Mouse (Mus musculus) urinary bladder, postnatal 25 days (tissue): Measurements from ENCODE around the gene Gpat2.
A peak's percentile ranks its signal among the peaks of the same experiment; 100 is the strongest.

ENCODE experiments used
- DNase-seq: peaks from one replicate; pipeline ENCODE4 v3.0.0; 2022; ENCODE audit warnings: low spot score

Gene Gpat2

GRCm38 (mm10) chr2:127424977-127425376, at the start of gene Gpat2:
TSS of gene Gpat2 (plus strand) at chr2:127425199.
- DNase-seq, result no peak

- no peak for DNase-seq
Observed at GRCm38 (mm10) chr2:127375759-127376341, 49.1 kb upstream of the Gpat2 start.

GRCm38 (mm10) chr2:127376423-127377051, 48.5 kb upstream of the Gpat2 start:
- DNase-seq, result no peak

- DNase-seq, result no peak
Observed at GRCm38 (mm10) chr2:127377942-127378610, 46.9 kb upstream of the Gpat2 start.

GRCm38 (mm10) chr2:127378611-127378990, 46.4 kb upstream of the Gpat2 start:
- no peak for DNase-seq

GRCm38 (mm10) chr2:127379250-127379649, 45.7 kb upstream of the Gpat2 start:
- DNase-seq, result no peak

- DNase-seq, result no peak
Observed at GRCm38 (mm10) chr2:127383881-127384280, 41.1 kb upstream of the Gpat2 start.

- DNase-seq, result no peak
Observed at GRCm38 (mm10) chr2:127387521-127387920, 37.5 kb upstream of the Gpat2 start.

GRCm38 (mm10) chr2:127390352-127390751, 34.6 kb upstream of the Gpat2 start:
- DNase-seq, result no peak

- DNase-seq, result no peak
Observed at GRCm38 (mm10) chr2:127390846-127391245, 34.2 kb upstream of the Gpat2 start.

GRCm38 (mm10) chr2:127391323-127391722, 33.7 kb upstream of the Gpat2 start:
- DNase-seq, result no peak

- no peak for DNase-seq
Observed at GRCm38 (mm10) chr2:127394606-127395161, 30.3 kb upstream of the Gpat2 start.

- no peak for DNase-seq
Observed at GRCm38 (mm10) chr2:127398738-127399137, 26.3 kb upstream of the Gpat2 start.

- DNase-seq, result no peak
Observed at GRCm38 (mm10) chr2:127411126-127411525, 13.9 kb upstream of the Gpat2 start.

- no peak for DNase-seq
Observed at GRCm38 (mm10) chr2:127415806-127416205, 9.2 kb upstream of the Gpat2 start.

- no peak for DNase-seq
Observed at GRCm38 (mm10) chr2:127416706-127417105, 8.3 kb upstream of the Gpat2 start.

- no peak for DNase-seq
Observed at GRCm38 (mm10) chr2:127418266-127418970, 6.6 kb upstream of the Gpat2 start.

GRCm38 (mm10) chr2:127430238-127430637, 5.2 kb downstream of the Gpat2 start:
- peak; percentile 7 for DNase-seq

GRCm38 (mm10) chr2:127433487-127434295, 8.7 kb downstream of the Gpat2 start:
- DNase-seq, result no peak

- peak; percentile 14 for DNase-seq
Observed at GRCm38 (mm10) chr2:127435135-127435534, 10.1 kb downstream of the Gpat2 start.

- DNase-seq, result no peak
Observed at GRCm38 (mm10) chr2:127435554-127435953, 10.6 kb downstream of the Gpat2 start.

- no peak for DNase-seq
Observed at GRCm38 (mm10) chr2:127437697-127438096, 12.7 kb downstream of the Gpat2 start.
